Mouse (Mus musculus) cerebellum, adult 2 months (tissue): ENCODE measurements around the gene Uqcrq.

Experiments
- CTCF ChIP-seq: fragments of 200-500 bp; IDR thresholded peaks from 2 replicates; pipeline ENCODE4 v1.5.1; 2011; ENCODE audit warnings: low read depth, mild to moderate bottlenecking, control low read depth, low read length, moderate library complexity, borderline replicate concordance; ENCODE audit not compliant: insufficient read depth
- POLR2A ChIP-seq: fragments of 200-500 bp; IDR thresholded peaks from 2 replicates; pipeline ENCODE4 v1.6.1; 2011; ENCODE audit warnings: low read length, control low read depth, borderline replicate concordance; ENCODE audit not compliant: insufficient read depth

DNA sequence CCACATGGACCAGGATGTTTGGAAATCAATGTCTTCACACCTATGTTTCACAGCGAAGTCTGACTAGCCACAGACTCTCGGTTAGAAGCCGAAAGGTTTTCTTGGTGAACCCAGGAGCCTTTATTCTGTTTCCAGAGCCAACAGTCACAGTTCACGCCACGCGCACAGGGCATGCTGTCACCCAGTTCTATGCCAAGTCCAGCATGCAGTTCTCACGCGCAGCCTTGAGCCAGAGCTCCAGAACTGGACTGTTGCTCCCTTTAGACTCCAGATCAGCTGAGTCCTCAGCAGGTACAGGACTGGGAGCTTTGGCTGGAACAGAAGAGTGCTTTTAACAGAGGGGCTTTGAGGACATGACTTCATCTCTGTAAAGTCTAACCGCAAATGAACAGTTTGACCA is 21.8 kb upstream of the Uqcrq start:
- TF ChIP-seq POLR2A (no peak), CTCF (no peak)
